Mouse (Mus musculus) midbrain, embryonic 16.5 days (tissue): ENCODE results near the gene Tprg. TPM values are rescaled to one million over a fixed set of nuclear protein-coding genes. Genes with fewer than 3 reads are reported as not detected.

Experiments
- ATAC-seq: fragments of 200-750 bp; cut with Nextera tagmentation; 2 replicates; pipeline ENCODE4 v1.8.0; 2017; ENCODE audit warnings: moderate TSS enrichment
- H3K27ac ChIP-seq: fragments of 300-500 bp; sonication (generic); 2 replicates; pipeline ENCODE4 v1.5.1; 2014; ENCODE audit warnings: mild to moderate bottlenecking, low read length, mixed read lengths
- H3K27me3 ChIP-seq: fragments of 300-500 bp; sonication (generic); 2 replicates; pipeline ENCODE4 v1.6.1; 2014; ENCODE audit warnings: low read depth, low read length, mixed read lengths; ENCODE audit not compliant: control insufficient read depth, insufficient read depth
- H3K36me3 ChIP-seq: fragments of 300-500 bp; sonication (generic); 2 replicates; pipeline ENCODE4 v1.6.1; 2014; ENCODE audit warnings: mild to moderate bottlenecking, low read length, moderate library complexity, mixed read lengths; ENCODE audit not compliant: control insufficient read depth, insufficient read depth
- H3K4me1 ChIP-seq: fragments of 300-500 bp; sonication (generic); 2 replicates; pipeline ENCODE4 v1.6.1; 2014; ENCODE audit warnings: mild to moderate bottlenecking, low read length, mixed read lengths; ENCODE audit not compliant: control insufficient read depth, insufficient read depth
- H3K4me2 ChIP-seq: fragments of 300-500 bp; sonication (generic); 2 replicates; pipeline ENCODE4 v1.6.1; 2014; ENCODE audit warnings: mild to moderate bottlenecking, low read length, mixed read lengths
- H3K4me3 ChIP-seq: fragments of 300-500 bp; sonication (generic); 2 replicates; pipeline ENCODE4 v1.5.1; 2014; ENCODE audit warnings: low read depth, mild to moderate bottlenecking, low read length, moderate library complexity, mixed read lengths
- H3K9ac ChIP-seq: fragments of 300-500 bp; sonication (generic); 2 replicates; pipeline ENCODE4 v1.6.1; 2014; ENCODE audit warnings: low read depth, low read length, mixed read lengths
- H3K9me3 ChIP-seq: fragments of 300-500 bp; sonication (generic); replicated peaks from 2 replicates; pipeline ENCODE4 v1.6.1; 2014; ENCODE audit warnings: mild to moderate bottlenecking, low read length, mixed read lengths; ENCODE audit not compliant: control insufficient read depth, poor library complexity, severe bottlenecking
- whole genome bisulfite sequencing: fragments of 180-500 bp; shearing (Covaris S2); extraction: QIAGEN DNeasy Blood & Tissue Kit; methylation state at CpG from one replicate; pipeline ENCODE4 v1.1.7; 2014; 5-methylcytosine and 5-hydroxymethylcytosine counted together
- polyA plus RNA-seq: library from polyadenylated mRNA; unstranded; fragments of >200 nt; fragmentation: Nextera tagmentation; extraction: Ambion mirVana; gene quantifications from 2 replicates; pipeline ENCODE4 v1.2.1, GENCODE M21; 2015

The Tprg gene
- polyA plus RNA-seq, 1 experiment from 2014 or later, result not detected

- Histone ChIP-seq H3K27ac (no peak overlapping the region), H3K4me3 (no peak overlapping the region), H3K9me3 (no peaks in the 10 kb centered on the region), H3K36me3 (no peaks in the 10 kb centered on the region), H3K27me3 (no peaks in the 10 kb centered on the region), H3K4me1 (no peaks in the 10 kb centered on the region; the same call in 1 of the 2 replicates), H3K4me2 (no peak overlapping the region), H3K9ac (no peak overlapping the region)
- WGBS, result 87% methylated on average over 4 of the region's 4 CpGs
- ATAC-seq, result no peak
Measured at GRCm38 (mm10) chr16:25262965-25263364, 23.7 kb upstream of the Tprg start.

- H3K36me3 ChIP-seq, result no peaks in the 10 kb centered on the region
- no peak overlapping the region for H3K4me3 ChIP-seq
- no peaks in the 10 kb centered on the region for H3K27me3 ChIP-seq
- peak; percentile 82 for ATAC-seq
- H3K4me2 ChIP-seq, result peak overlapping the region; percentile 18; the same call in 1 of the 2 replicates
- H3K9me3 ChIP-seq, result no peaks in the 10 kb centered on the region
- WGBS, result 40% methylated on average over 9 of the region's 9 CpGs
- H3K9ac ChIP-seq, result no peak overlapping the region
- no peak overlapping the region for H3K27ac ChIP-seq
- H3K4me1 ChIP-seq, result no peaks in the 10 kb centered on the region; the same call in 1 of the 2 replicates
Measured at GRCm38 (mm10) chr16:25263520-25264149, 23.0 kb upstream of the Tprg start.

- H3K27me3 ChIP-seq, result no peaks in the 10 kb centered on the region
Measured at GRCm38 (mm10) chr16:25265177-25265576, 21.4 kb upstream of the Tprg start.

GRCm38 (mm10) chr16:25268276-25268675 is 18.3 kb upstream of the Tprg start:
- ATAC-seq, result no peak
- Histone ChIP-seq H3K4me3 (no peak overlapping the region), H3K4me2 (no peak overlapping the region), H3K4me1 (no peaks in the 10 kb centered on the region; the same call in 1 of the 2 replicates), H3K36me3 (no peaks in the 10 kb centered on the region), H3K9me3 (no peaks in the 10 kb centered on the region), H3K9ac (no peak overlapping the region), H3K27me3 (no peaks in the 10 kb centered on the region), H3K27ac (no peak overlapping the region)
- 79% methylated on average over 4 of the region's 4 CpGs for WGBS

More at GRCm38 (mm10) chr16:25265177-25265576, 21.4 kb upstream of the Tprg start:
- H3K9ac ChIP-seq, result no peak overlapping the region
- WGBS, result 87% methylated on average over 11 of the region's 11 CpGs
- ATAC-seq, result no peak
- H3K4me1 ChIP-seq, result no peaks in the 10 kb centered on the region; the same call in 1 of the 2 replicates
- H3K36me3 ChIP-seq, result no peaks in the 10 kb centered on the region
- no peaks in the 10 kb centered on the region for H3K9me3 ChIP-seq
- H3K27ac ChIP-seq, result no peak overlapping the region
- no peak overlapping the region for H3K4me3 ChIP-seq
- no peak overlapping the region for H3K4me2 ChIP-seq

- H3K4me3 ChIP-seq, result no peak overlapping the region
- no peaks in the 10 kb centered on the region for H3K27me3 ChIP-seq
- no peaks in the 10 kb centered on the region for H3K9me3 ChIP-seq
- H3K36me3 ChIP-seq, result no peaks in the 10 kb centered on the region
- no peaks in the 10 kb centered on the region for H3K4me1 ChIP-seq
- 94% methylated on average over 4 of the region's 4 CpGs for WGBS
- ATAC-seq, result no peak
- H3K27ac ChIP-seq, result no peak overlapping the region
- H3K9ac ChIP-seq, result no peak overlapping the region
- no peak overlapping the region for H3K4me2 ChIP-seq
Measured at GRCm38 (mm10) chr16:25282563-25282962, 4.1 kb upstream of the Tprg start.

- Histone ChIP-seq H3K36me3 (no peaks in the 10 kb centered on the region), H3K4me1 (no peaks in the 10 kb centered on the region), H3K4me2 (no peak overlapping the region), H3K27ac (no peak overlapping the region), H3K9me3 (no peaks in the 10 kb centered on the region), H3K27me3 (no peaks in the 10 kb centered on the region), H3K9ac (no peak overlapping the region), H3K4me3 (no peak overlapping the region)
- 67% methylated on average over 2 of the region's 2 CpGs for WGBS
- ATAC-seq, result no peak
Measured at GRCm38 (mm10) chr16:25293753-25294152, 7.1 kb downstream of the Tprg start.

GRCm38 (mm10) chr16:25295546-25295945 is 8.9 kb downstream of the Tprg start:
- H3K4me1 ChIP-seq, result no peaks in the 10 kb centered on the region
- H3K9me3 ChIP-seq, result no peaks in the 10 kb centered on the region
- no peak overlapping the region for H3K4me3 ChIP-seq
- 89% methylated on average over 11 of the region's 11 CpGs for WGBS
- H3K27me3 ChIP-seq, result no peaks in the 10 kb centered on the region
- H3K9ac ChIP-seq, result no peak overlapping the region
- no peak overlapping the region for H3K27ac ChIP-seq
- no peak for ATAC-seq
- H3K4me2 ChIP-seq, result no peak overlapping the region
- H3K36me3 ChIP-seq, result no peaks in the 10 kb centered on the region

- Histone ChIP-seq H3K27me3 (no peaks in the 10 kb centered on the region), H3K4me3 (no peak overlapping the region), H3K4me1 (no peaks in the 10 kb centered on the region), H3K4me2 (no peak overlapping the region), H3K9me3 (no peaks in the 10 kb centered on the region), H3K9ac (no peak overlapping the region), H3K27ac (no peak overlapping the region), H3K36me3 (no peaks in the 10 kb centered on the region)
- WGBS, result 86% methylated on average over 5 of the region's 5 CpGs
- no peak for ATAC-seq
Measured at GRCm38 (mm10) chr16:25296746-25297145, 10.1 kb downstream of the Tprg start.

- Histone ChIP-seq H3K9ac (no peak overlapping the region), H3K27ac (no peak overlapping the region), H3K36me3 (no peaks in the 10 kb centered on the region), H3K4me3 (no peak overlapping the region), H3K27me3 (no peaks in the 10 kb centered on the region), H3K9me3 (no peaks in the 10 kb centered on the region), H3K4me2 (no peak overlapping the region), H3K4me1 (no peaks in the 10 kb centered on the region)
- no peak for ATAC-seq
- 81% methylated on average over 1 of the region's 1 CpGs for WGBS
Measured at GRCm38 (mm10) chr16:25298204-25298603, 11.6 kb downstream of the Tprg start.
